Mouse (Mus musculus): ENCODE results near the gene Cbx2. TPM values are rescaled to one million over a fixed set of nuclear protein-coding genes. Genes with fewer than 3 reads are reported as not detected.
A peak's percentile ranks its signal among the peaks of the same experiment; 100 is the strongest.

Gene Cbx2
- polyA plus RNA-seq, 1 experiment, result 10.2 TPM

DNA sequence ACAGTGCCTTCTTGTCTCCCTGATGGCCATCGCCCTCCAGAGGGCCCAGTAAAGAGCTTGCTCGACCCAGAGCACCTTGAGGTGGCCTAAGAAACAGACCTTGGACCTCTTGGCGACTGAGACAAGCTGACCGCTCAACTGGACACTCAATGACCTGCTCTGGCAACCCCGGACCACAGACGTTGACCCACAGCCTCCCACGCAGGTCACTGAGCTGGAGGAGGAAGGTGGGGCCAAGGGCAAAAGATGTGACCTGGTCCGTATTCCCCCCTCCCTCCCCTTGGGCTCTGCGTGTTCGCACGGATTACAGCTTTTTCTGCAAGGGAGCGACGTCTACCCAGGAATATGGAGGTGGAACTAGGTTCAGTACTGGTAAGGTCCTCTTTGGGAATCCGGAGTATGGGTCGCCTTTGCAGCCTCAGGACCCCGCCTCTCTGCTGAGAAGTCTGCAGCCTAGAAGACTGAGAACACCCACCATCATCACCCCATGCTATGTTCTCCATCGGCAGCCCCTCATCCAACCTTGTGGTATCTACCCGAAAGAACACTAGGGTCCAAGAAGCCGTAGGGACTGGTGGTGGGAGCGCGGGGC, 12.4 kb downstream of the Cbx2 start:
- Histone ChIP-seq H3ac (ENCODE audit: control insufficient read depth, insufficient read length) (no peak overlapping the region), H3K36me3 (ENCODE audit: control insufficient read depth, insufficient read depth) (peaks cover 4% of the 10 kb centered on the region), H3K79me2 (ENCODE audit: control insufficient read depth, insufficient read depth) (peaks cover 10% of the 10 kb centered on the region), H3K4me3 (no peak overlapping the region), H3K4me2 (ENCODE audit: low read depth) (no peak overlapping the region), H3K27me3 (ENCODE audit: control insufficient read depth, insufficient read depth, insufficient read length) (no peaks in the 10 kb centered on the region)
- TF ChIP-seq CEBPB (IDR thresholded peaks at IDR 0.05; ENCODE audit: insufficient read depth, poor library complexity, severe bottlenecking) (no peak), TCF3 (IDR thresholded peaks at IDR 0.05; ENCODE audit: insufficient read length, low read depth) (no peak), POLR2A (IDR thresholded peaks at IDR 0.05; ENCODE audit: insufficient read length, low read depth) (no peak), USF1 (IDR thresholded peaks at IDR 0.05; ENCODE audit: low read depth) (no peak), MYOD1 (IDR thresholded peaks at IDR 0.05; ENCODE audit: control insufficient read depth in 1 of 3, insufficient read length in 2 of 3, low read depth in 2 of 3) (no peak), TCF12 (IDR thresholded peaks at IDR 0.05; ENCODE audit: insufficient read depth, poor library complexity, severe bottlenecking) (no peak), POLR2AphosphoS2 (IDR thresholded peaks at IDR 0.05; ENCODE audit: insufficient read length, low read depth) (no peak), REST (IDR thresholded peaks at IDR 0.05; ENCODE audit: insufficient read depth, insufficient read length) (no peak)

GRCm38 (mm10) chr11:119035686-119036165, 13.0 kb downstream of the Cbx2 start:
- H3K79me2 ChIP-seq (ENCODE audit: control insufficient read depth, insufficient read depth), result peaks cover 13% of the 10 kb centered on the region
- no peaks in the 10 kb centered on the region for H3K27me3 ChIP-seq (ENCODE audit: control insufficient read depth, insufficient read depth, insufficient read length)
- no peak overlapping the region for H3ac ChIP-seq (ENCODE audit: control insufficient read depth, insufficient read length)
- H3K4me3 ChIP-seq, result no peak overlapping the region
- no peak overlapping the region for H3K4me2 ChIP-seq (ENCODE audit: low read depth)
- TF ChIP-seq POLR2AphosphoS2 (IDR thresholded peaks at IDR 0.05; ENCODE audit: insufficient read length, low read depth) (no peak), TCF3 (IDR thresholded peaks at IDR 0.05; ENCODE audit: insufficient read length, low read depth) (no peak), SRF (IDR thresholded peaks at IDR 0.05; ENCODE audit: control insufficient read depth, insufficient read length, low read depth) (no peak), MYOD1 (IDR thresholded peaks at IDR 0.05; ENCODE audit: control insufficient read depth in 1 of 3, insufficient read length in 2 of 3, low read depth in 2 of 3) (no peak), TCF12 (IDR thresholded peaks at IDR 0.05; ENCODE audit: insufficient read depth, poor library complexity, severe bottlenecking) (no peak), USF1 (IDR thresholded peaks at IDR 0.05; ENCODE audit: low read depth) (no peak), MYOG (IDR thresholded peaks at IDR 0.05; ENCODE audit: control insufficient read depth in 1 of 3, insufficient read depth in 1 of 3, insufficient read length in 2 of 3, low read depth in 2 of 3) (no peak), E2F4 (IDR thresholded peaks at IDR 0.05; ENCODE audit: insufficient read depth) (no peak), MAX (IDR thresholded peaks at IDR 0.05; ENCODE audit: low read depth) (no peak), CEBPB (IDR thresholded peaks at IDR 0.05; ENCODE audit: insufficient read depth, poor library complexity, severe bottlenecking) (no peak), POLR2A (IDR thresholded peaks at IDR 0.05; ENCODE audit: insufficient read length, low read depth) (no peak)
- H3K36me3 ChIP-seq (ENCODE audit: control insufficient read depth, insufficient read depth), result no peaks in the 10 kb centered on the region

DNA sequence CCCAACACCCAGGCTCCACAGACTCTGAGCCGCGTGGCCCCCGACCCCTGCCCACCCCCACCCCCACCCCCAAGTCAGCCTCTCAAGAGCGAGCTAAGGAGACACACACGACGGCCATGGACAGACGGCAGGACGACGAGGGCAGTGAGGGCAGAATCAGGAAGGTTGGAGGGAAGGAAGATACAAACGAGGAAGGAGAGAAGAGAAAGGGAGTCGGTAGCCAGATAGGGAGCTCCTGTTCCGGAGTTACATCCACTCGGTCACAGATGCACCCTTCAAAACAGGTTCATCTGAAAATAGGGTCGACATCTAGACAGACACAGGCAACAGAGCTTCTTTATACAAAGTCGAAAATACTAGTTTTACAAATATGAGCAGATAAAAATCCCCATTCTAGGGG, 13.7 kb downstream of the Cbx2 start:
- no peaks in the 10 kb centered on the region for H3K27me3 ChIP-seq (ENCODE audit: control insufficient read depth, insufficient read depth, insufficient read length)
- H3K4me3 ChIP-seq, result peak overlapping the region; percentile 40
- no peaks in the 10 kb centered on the region for H3K36me3 ChIP-seq (ENCODE audit: control insufficient read depth, insufficient read depth)
- peaks cover 13% of the 10 kb centered on the region for H3K79me2 ChIP-seq (ENCODE audit: control insufficient read depth, insufficient read depth)
- H3ac ChIP-seq (ENCODE audit: control insufficient read depth, insufficient read length), result peak overlapping the region; percentile 14
- H3K4me2 ChIP-seq (ENCODE audit: low read depth), result peak overlapping the region; percentile 97
- TF ChIP-seq MAX (IDR thresholded peaks at IDR 0.05; ENCODE audit: low read depth), result no peak
- TF ChIP-seq TCF12 (IDR thresholded peaks at IDR 0.05; ENCODE audit: insufficient read depth, poor library complexity, severe bottlenecking), result no peak
- no peak for TF ChIP-seq MYOG (IDR thresholded peaks at IDR 0.05; ENCODE audit: control insufficient read depth in 1 of 3, insufficient read depth in 1 of 3, insufficient read length in 2 of 3, low read depth in 2 of 3)
- no peak for TF ChIP-seq TCF3 (IDR thresholded peaks at IDR 0.05; ENCODE audit: insufficient read length, low read depth)
- no peak for TF ChIP-seq REST (IDR thresholded peaks at IDR 0.05; ENCODE audit: insufficient read depth, insufficient read length)
- no peak for TF ChIP-seq USF1 (IDR thresholded peaks at IDR 0.05; ENCODE audit: low read depth)
- no peak for TF ChIP-seq POLR2AphosphoS2 (IDR thresholded peaks at IDR 0.05; ENCODE audit: insufficient read length, low read depth)
- TF ChIP-seq SRF (IDR thresholded peaks at IDR 0.05; ENCODE audit: control insufficient read depth, insufficient read length, low read depth), result no peak
- TF ChIP-seq POLR2A (IDR thresholded peaks at IDR 0.05; ENCODE audit: insufficient read length, low read depth), result no peak
- no peak for TF ChIP-seq CEBPB (IDR thresholded peaks at IDR 0.05; ENCODE audit: insufficient read depth, poor library complexity, severe bottlenecking)
- no peak for TF ChIP-seq MYOD1 (IDR thresholded peaks at IDR 0.05; ENCODE audit: control insufficient read depth in 1 of 3, insufficient read length in 2 of 3, low read depth in 2 of 3)
- TF ChIP-seq E2F4 (IDR thresholded peaks at IDR 0.05; ENCODE audit: insufficient read depth), result no peak

- Histone ChIP-seq H3K79me2 (ENCODE audit: control insufficient read depth, insufficient read depth) (peaks cover 13% of the 10 kb centered on the region), H3K27me3 (ENCODE audit: control insufficient read depth, insufficient read depth, insufficient read length) (peaks cover under 1% of the 10 kb centered on the region), H3K4me2 (ENCODE audit: low read depth) (peak overlapping the region; percentile 97), H3K36me3 (ENCODE audit: control insufficient read depth, insufficient read depth) (no peaks in the 10 kb centered on the region), H3K4me3 (peak overlapping the region; percentile 40), H3ac (ENCODE audit: control insufficient read depth, insufficient read length) (peak overlapping the region; percentile 14)
- TF ChIP-seq POLR2A (IDR thresholded peaks at IDR 0.05; ENCODE audit: insufficient read length, low read depth) (peak; percentile 74), POLR2AphosphoS2 (IDR thresholded peaks at IDR 0.05; ENCODE audit: insufficient read length, low read depth) (peak; percentile 56), E2F4 (IDR thresholded peaks at IDR 0.05; ENCODE audit: insufficient read depth) (no peak), MYOD1 (IDR thresholded peaks at IDR 0.05; ENCODE audit: control insufficient read depth in 1 of 3, insufficient read length in 2 of 3, low read depth in 2 of 3) (peak in 1 of 3 experiments; percentile 3)
Measured at GRCm38 (mm10) chr11:119036934-119037779, 14.4 kb downstream of the Cbx2 start.
